Mouse (Mus musculus) ES-Bruce4 (cell line): ENCODE measurements around the gene Ptcd1.

Experiments used
- CTCF ChIP-seq: IDR thresholded peaks from one replicate; pipeline ENCODE4 v1.8.1; 2011; ENCODE audit warnings: low read depth, low read length
- EP300 ChIP-seq: IDR thresholded peaks from 2 replicates; pipeline ENCODE4 v1.6.1; 2011; ENCODE audit warnings: low read depth, low read length; ENCODE audit not compliant: insufficient read depth
- POLR2A ChIP-seq: IDR thresholded peaks from one replicate; pipeline ENCODE4 v1.8.1; 2011; ENCODE audit warnings: low read length; ENCODE audit not compliant: insufficient read depth

DNA sequence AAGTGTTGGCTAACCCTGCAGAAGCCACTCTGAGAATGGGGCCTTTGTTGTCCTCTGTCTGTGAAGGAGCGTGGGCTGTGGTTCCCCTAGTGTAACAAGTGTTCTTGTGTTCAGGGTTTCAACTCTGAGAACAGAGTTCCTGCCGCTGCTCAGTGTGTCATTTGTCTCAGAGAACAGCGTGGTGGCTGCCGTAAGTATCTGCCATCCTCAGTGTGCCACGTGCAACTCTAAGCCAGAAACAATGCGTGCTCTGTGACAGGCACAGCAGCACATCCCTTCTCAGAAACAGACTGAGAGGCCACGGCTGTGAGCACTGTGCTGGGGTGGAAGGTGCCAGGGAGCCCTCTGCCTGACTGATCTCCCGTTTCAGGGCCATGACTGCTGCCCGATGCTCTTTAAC is 62.6 kb downstream of the Ptcd1 start:
- TF ChIP-seq CTCF: no peak
- TF ChIP-seq POLR2A: no peak
- TF ChIP-seq EP300: no peak
